Mouse (Mus musculus): Measurements from ENCODE around the gene Gtf2h2. TPM values are rescaled to one million over a fixed set of nuclear protein-coding genes. Genes with fewer than 3 reads are reported as not detected.
"Not testable (repeated sequence)": the region's sequence is repeated elsewhere in the genome, so short reads cannot be mapped to it uniquely, and the experiment has no call there.

Gtf2h2 gene
- total RNA-seq (2021): 10 to 100 TPM; 19.7 to 20.2 TPM

DNA sequence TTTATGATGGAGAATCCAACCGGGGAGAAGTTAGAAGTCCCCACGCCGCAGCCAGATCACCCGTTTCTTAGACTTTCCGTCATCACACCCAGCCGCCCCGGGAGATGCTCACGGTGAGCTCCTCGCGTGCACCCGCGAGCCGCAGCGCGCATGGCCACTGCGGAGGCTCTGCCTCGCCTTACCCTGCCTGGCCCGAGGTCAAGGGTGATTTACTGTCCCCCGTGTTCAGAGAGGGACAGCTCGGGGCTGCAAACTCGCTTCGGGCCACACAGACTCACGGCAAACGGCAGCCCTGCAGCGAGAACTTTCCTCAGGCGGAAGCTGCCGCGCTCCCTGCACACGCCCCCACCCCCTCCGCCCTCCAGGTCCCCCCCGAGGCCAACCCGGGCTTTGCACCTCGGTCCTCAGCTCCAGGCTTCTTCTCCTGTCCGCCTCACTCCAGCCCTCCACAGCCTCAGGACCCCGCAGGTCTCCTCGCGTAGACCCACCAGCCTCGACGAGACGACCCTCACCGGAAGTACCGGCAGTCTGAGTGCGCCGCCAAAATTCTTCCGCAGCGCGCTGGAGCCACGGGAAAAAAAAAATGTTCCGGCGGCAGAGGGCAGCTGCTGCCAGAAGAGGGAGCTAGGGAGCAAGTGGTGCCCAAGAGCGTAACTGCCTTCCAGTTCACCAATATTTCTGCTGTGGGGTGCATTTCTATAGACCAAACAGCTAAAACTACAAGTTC is at the start of gene Gtf2h2:
Gtf2h2 (minus strand) TSS at position 519 of the 727 bp plus-strand sequence.
- peak; percentile 58 for DNase-seq (ENCODE audit: low spot score)
- intact Hi-C loops (cut with DNase I): loop anchor here (2.0 to 10.0 kb wide), 3 partner anchors 105 to 343 kb away; partner anchors contain the start of gene Slc30a5

DNA sequence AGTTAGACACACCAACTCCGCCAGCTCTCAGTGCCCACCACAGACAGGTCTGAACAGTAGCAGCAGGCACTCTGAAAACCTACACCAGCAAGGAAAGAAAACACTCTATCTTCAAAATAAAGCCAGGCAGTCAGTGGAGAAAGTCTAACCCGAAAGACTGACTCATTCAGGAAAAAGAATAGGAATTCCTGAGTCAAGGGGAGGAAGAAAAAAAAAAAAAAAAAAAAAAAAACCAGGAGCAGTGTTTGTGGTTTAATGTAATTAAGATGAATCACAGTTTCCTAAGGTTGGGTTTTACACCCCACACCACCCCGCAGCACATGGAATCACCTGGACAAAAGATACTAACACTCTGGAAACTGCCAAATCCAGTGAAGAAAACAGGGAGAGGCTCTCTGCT is 43.8 kb upstream of the Gtf2h2 start:
- no peak for DNase-seq (ENCODE audit: low spot score)
- intact Hi-C loops (cut with DNase I): no loop called here

DNA sequence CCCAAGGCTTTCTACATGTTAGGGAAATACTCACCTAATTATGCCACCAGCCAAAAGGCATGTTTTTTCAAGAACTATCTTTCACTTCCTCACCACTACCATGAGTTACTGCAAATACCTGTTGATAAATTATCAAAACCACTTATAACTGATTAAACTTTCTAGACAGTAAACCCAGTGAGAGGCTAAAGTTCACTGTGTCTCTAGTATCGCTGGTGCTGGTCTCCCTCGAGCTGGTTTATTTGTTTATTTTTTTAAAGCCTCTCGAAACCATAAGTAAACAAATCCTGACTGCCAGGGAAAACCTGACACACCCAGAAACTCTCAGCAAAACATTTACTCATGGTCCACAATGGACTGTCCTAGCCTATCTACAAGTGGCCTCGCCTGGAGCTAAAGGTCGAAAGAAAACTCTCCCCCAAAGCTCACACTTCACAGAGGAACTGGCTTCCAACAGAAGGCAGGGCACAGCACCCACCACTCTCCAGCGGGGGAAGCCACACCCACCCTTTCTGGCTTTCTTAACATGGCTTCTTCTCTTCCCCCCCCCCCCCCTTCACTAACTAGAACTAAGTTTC is 40.5 kb upstream of the Gtf2h2 start:
- DNase-seq (ENCODE audit: low spot score): no peak
- intact Hi-C loops (cut with DNase I): no loop called here

DNA sequence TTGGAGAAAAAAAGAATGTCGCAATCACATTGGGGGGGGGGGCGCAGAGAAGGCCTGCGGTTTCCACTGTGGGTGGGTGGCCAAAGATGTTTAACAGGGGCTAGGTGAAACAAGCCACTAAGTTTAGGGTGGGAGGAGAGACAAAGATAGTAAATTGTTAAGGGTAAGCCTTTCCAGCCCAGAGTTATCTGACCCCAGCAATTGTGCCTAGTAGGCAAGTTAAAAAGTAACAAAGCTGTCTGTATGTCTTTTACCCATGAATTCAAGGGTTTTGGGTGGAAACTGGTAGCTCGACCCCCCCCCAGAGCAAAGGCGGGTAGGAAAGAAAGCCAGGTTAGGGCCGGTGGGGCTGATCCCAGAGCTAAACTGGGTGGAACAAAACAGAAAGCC is 34.3 kb upstream of the Gtf2h2 start:
- no peak for DNase-seq (ENCODE audit: low spot score)
- intact Hi-C loops (cut with DNase I): no loop called here

DNA sequence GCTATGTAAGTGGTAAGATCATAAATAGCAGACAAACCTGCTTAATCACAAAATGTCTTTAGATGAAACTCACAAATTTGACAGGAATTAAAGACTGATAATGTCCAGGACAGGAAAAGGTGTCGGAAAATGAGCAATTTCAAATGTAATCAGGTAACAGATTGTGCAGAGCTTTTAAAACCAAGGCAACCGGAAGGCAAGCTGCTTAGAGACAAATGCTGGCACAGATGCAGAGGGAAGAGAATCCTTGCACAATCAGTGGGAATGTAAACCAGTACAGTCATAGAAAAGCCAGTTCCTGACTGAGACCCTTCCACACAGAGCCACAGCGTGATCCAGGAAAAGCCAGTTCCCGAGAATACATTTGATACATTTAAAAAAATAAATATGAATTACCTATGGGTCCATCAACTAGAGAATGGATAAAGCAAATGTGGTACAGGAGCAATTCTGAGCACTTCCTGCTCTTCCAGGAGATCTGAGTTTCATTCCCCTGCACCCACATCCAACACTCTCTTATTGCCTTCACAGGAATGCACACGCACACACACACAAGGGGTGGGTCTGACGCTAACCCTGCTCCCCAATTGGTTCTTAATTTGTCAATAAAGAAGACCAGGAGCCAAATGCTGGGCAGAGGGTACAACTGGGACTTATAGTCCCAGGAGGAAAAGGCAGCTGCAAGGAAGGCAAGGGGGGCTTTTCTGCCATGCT is 33.7 kb upstream of the Gtf2h2 start:
- DNase-seq (ENCODE audit: low spot score): no peak
- intact Hi-C loops (cut with DNase I): no loop called here

DNA sequence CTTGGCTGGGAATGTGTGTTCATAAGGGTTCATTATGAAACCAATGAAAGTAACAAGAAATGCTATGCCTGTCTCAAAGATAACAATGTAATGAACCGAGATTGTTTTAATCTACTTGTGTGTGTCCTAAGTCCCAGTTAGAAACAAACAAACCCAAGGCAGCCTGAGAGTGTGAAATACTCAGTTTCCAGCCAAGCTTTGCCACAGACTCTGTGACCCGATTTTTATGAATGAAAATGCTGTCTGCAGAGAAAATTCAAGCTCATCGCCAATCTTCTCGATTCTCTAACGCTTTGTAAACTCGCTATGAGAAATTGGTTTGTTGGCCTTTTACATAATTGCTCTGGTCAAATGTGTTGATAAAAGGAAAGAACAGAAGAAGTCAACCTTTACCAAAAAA is 32.5 kb upstream of the Gtf2h2 start:
- intact Hi-C loops (cut with DNase I): no loop called here
- DNase-seq (ENCODE audit: low spot score): no peak

DNA sequence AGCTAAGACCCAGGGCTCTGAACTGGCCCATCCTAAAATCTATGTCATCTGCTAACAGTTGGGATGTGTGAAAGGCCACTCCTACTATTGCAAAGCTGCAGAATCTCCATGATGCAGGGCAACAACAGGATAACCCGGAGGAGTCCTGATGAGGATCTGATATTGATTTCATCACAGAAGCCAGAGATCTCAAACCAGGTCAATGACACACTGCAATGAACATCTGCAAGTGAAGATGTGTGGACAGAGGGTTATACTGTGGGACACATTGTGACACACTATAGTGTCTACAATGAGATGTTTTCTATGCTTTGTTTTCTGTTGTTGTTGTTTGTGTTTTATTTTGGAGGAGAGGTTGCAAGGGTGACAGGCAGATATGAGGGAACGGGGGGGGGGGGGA is 31.3 kb upstream of the Gtf2h2 start:
- intact Hi-C loops (cut with DNase I): no loop called here
- DNase-seq (ENCODE audit: low spot score): no peak

DNA sequence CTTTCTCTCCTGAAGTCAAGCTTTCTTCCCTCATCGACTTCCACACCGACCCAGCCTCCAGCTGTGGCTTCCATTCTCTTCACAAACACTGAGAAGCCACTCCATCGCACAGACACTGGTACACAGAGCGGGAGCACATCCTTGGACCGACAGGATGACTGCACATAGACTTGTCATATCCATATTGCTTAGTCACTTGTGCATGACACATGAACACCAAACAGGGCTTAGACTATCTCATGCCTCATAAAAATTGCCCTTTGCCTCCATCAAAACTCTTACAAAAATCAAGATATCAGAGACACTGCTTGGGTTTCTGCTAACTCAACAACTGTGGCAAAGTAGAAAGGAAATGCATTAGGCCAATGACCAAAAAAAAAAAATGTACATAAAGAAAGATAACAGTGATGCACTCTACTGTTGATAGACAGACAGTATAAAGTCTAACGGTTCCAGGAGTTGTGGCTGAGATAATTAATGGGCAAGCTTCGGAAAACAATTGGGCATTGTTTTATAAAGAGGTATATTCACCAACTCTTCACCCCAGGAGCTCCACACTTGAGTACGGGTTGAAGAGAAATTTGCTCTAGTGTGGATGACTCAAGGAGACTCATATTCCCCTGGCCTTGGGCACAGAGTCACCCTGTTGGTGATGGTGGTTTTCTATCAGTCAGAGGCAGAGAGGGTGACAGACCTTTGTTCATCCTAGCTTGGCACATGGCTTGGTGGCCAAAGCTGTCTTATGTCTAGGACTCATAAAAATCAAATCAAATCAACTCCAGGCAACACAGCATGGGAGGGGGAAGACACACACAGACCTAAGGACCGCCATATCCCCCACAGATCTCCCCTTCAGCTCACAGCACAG is 29.6 kb upstream of the Gtf2h2 start:
- intact Hi-C loops (cut with DNase I): no loop called here
- no peak for DNase-seq (ENCODE audit: low spot score)

DNA sequence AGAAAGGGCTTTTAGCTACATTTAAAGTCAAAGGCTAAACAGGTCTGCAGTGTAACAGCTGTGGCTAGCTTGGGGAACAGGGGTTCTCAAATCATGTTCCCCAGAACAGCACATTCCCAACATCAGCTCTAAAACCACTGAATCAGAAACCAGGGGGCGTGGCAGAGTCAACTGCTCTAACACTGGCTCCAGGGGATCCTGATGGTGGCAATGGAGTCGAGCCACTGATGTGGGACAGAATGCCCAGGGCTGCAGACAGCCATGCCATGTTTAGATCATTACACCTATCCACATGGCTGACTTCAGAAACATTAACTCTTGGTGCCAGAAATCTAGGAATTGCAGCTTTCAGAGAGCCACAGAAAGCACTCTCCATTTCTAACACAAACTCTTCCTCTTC is 26.8 kb upstream of the Gtf2h2 start:
- no peak for DNase-seq (ENCODE audit: low spot score)
- intact Hi-C loops (cut with DNase I): no loop called here

DNA sequence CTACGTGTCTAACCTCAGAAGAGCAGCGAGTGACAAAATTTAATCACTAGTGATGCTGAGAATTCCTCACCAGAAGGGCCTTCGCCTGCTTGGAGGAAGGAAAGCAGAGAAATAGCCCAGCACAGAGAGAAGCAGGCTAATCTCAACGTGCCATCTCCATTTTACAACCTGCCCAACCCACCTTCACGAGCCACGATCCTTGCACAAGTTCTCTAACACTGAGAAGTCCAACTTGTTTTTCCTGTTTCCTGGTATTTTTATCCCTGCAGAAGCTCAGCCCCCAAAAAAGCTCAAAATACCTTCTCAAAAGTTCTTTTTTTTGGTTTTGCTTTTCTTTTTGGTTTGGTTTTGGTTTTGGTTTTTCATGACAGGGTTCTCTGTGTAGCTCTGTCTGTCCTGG is 25.8 kb upstream of the Gtf2h2 start:
- no peak for DNase-seq (ENCODE audit: low spot score)

DNA sequence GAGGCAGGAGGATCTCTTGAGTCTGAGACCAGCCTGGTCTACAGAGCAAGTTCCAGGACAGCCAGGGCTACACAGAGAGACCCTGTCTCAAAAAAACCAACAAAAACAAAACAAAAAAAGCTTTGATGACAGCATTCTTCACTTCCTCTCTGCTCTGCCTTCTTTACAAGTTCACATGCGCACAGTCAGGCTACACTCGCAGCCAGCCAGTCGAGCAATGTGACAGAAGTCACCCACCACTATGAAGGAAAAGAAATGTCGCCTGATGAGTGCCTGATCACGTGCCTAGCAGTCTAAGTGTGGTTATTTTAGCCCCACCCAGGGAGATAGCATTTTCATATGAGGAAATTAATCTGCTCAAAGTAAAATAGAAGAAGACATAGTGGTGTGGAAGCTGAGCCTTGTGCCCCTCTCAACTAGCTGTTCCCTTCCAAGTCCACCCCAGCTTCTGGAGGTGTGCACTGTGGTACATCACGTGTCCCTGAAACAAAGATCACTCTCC is 25.3 kb upstream of the Gtf2h2 start:
- DNase-seq (ENCODE audit: low spot score): no peak
- intact Hi-C loops (cut with DNase I): no loop called here

More for the DNA sequence above, 25.8 kb upstream of the Gtf2h2 start:
- intact Hi-C loops (cut with DNase I): no loop called here

DNA sequence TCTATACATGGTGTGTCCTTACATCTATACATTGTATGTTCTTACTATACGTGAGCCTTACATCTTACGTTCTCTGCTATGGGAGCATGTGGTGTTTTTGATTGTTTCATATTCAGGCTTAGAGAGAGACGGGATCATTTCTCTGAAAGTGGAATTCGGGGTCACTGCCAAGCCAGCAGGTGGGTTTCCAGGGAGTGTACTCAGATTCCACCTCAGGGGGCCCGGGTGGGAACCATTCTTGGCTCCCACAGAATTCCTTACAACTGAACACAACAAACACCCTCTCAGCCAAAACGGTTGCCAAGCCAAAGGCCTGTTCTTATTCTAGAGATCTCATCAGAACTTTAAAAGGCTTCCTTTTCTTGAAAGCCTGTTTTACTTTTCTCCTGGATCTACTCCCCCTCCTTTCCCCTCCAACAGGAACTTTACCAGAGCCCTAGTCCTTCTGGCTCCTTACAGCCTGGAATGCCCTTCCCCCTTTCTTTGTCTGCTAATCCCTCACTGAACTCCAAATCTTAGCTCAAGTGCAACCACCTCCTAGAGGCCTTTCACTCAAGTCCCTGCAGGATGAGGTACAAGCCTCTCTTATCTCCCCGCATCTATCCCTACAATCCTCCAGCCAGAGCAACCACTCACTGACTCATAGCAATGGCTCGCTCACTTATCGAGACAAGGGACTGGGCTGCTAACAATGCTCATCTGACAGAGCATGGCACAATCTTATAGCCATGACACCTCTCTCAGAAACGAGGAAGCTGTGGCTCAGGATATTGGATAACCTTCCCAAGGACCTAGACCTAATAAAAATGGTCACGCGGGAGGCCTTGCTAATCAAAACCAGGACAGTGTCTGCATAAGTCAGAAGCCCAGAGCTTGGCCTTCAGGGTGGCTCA is 24.1 kb upstream of the Gtf2h2 start:
- intact Hi-C loops (cut with DNase I): no loop called here
- DNase-seq (ENCODE audit: low spot score): no peak

DNA sequence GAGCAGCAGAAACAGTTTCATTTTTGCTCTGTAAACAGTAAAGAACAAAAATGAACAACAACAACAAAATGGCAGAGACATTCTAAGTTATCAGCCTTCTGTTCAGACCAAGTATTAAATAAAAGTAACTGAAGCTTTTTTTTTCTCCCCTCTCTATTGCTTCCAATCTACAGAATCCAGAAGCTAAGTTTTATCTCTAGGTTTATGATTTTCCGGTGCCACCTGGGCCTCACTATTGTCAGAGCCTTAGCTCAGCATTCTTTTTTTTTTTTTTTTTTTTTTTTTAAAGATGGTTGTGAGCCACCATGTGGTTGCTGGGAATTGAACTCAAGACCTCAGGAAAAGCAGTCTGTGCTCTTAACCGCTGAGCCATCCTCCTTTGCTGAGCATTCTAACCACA is 20.4 kb upstream of the Gtf2h2 start:
- intact Hi-C loops (cut with DNase I): no loop called here
- DNase-seq (ENCODE audit: low spot score): no peak

DNA sequence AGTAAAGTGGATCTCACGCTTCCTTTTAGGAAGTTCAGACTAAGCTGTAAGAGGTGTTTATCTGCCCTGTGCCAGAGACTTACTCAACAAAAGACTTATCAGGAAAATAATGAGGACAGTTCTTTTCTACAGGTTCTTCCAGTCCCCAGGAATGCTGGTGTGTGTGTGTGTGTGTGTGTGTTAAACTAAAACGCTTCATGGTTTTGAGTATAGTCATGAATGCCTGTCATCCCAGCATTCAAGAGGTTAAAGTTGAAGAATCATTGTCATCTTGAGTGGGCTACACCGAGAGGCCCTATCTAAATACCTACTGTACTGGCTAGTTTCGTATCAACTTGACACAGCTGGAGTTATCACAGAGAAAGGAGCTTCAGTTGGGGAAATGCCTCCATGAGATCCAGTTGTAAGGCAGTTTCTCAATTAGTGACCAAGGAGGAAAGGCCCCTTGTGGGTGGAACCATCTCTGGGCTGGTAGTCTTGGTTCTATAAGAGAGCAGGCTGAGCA is 19.5 kb upstream of the Gtf2h2 start:
- intact Hi-C loops (cut with DNase I): no loop called here
- no peak for DNase-seq (ENCODE audit: low spot score)

DNA sequence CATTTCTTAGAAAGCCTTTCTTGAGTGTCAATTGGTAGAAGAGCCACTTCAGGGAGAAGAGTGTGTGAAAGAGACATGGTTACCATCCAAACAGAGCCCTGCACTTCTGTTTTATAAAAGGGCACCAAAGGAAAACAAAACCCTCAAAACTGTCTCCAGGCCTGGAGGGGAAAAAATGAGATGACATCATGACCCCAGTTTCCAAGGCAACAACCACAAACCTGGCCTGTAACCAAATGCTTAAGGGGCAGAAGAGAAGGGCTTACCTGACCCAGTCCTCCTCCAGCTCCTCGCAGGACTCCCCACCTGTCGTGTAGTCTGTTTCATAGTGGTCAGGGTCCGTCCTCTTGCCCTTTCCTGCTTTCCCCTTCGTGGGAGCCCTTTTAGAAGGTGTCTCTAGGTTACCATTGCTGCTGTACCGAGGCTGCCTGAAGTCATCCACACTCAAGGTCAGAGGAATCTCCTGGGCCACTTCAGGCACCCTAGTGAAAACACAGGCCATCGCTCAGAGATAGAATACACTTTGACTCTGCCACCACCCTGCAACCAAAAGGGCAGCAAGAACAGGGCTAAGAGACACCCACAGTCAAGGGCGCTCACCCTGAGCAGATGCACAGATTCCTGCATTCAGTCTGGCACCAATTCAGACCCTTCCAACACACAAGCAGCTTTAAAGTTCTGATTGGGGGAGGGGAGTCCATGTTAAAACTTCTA is 18.9 kb upstream of the Gtf2h2 start:
- intact Hi-C loops (cut with DNase I): no loop called here
- DNase-seq (ENCODE audit: low spot score): no peak

DNA sequence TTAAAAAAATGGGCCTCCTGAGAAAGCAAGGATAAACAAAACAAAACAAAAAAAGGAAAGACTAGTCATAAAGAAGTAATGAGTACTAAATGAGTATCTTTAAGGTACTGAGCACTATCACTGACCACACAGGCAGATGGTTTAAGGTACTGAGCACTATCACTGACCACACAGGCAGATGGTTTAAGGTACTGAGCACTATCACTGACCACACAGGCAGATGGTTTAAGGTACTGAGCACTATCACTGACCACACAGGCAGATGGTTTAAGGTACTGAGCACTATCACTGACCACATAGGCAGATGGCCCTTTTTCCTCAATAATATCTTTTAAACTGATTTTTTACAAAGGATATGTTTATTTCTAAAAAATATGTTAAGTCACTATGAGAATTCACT is 7.2 kb upstream of the Gtf2h2 start:
- intact Hi-C loops (cut with DNase I): loop anchor here (10.0 kb wide), 1 partner anchor 335 kb away; the partner anchor contains the start of gene Slc30a5
- not testable (repeated sequence) for DNase-seq (ENCODE audit: low spot score)

DNA sequence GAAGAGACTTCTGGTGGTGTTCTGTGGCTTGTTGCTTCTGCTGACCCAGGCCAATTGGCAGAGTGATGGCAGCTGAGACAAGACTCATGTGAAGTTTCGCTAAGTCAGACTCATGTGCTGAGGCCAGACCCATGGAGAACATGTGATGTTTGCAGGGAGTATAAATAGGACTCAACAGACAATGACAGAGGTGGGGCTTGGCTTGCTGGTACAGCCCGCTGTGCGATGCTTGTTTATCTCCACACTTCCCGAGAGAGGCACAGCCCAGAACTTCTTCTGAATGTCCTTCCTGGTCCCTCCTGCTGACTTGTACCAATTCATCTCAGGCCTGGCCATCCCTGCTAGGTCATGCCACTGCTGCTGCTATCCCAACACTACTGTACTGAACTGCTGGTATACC is 3.0 kb upstream of the Gtf2h2 start:
- DNase-seq (ENCODE audit: low spot score): no peak
- intact Hi-C loops (cut with DNase I): loop anchor here (10.0 kb wide), 1 partner anchor 339 kb away; the partner anchor contains the start of gene Slc30a5

DNA sequence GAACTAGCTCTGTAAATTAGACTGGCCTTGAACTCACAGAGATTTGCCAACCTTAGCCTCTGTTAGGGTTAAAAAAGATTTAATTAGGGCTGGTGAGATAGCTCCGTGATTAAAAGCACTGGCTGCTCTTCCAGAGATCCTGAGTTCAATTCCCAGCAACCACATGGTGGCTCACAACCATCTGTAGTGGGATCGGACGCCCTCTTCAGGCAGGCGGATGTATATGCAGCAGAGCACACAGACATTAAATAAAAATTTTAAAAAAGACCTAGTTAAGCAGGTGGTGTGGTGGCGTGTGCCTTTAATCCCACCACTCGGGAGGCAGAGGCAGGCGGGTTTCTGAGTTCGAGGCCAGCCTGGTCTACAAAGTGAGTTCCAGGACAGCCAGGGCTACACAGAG is 2.0 kb upstream of the Gtf2h2 start:
- intact Hi-C loops (cut with DNase I): loop anchor here (5.0 to 10.0 kb wide), 2 partner anchors 103 to 340 kb away; partner anchors contain the start of gene Slc30a5
- not testable (repeated sequence) for DNase-seq (ENCODE audit: low spot score)

Measured in heart, postnatal 25 days (tissue).